Mouse (Mus musculus): ENCODE measurements around the gene D17Wsu92e.

GRCm38 (mm10) chr17:27814606-27815005 is 5.8 kb downstream of the D17Wsu92e start:
- TF ChIP-seq CTCF (IDR thresholded peaks at IDR 0.05; ENCODE audit: extremely low read depth, insufficient read length, insufficient replicate concordance, low read depth, low read length) (no peak), POLR2A (IDR thresholded peaks at IDR 0.05; ENCODE audit: low read depth, low read length) (no peak)

All from small intestine, adult 2 months (tissue).